Mouse (Mus musculus) bone marrow, adult 2 months (tissue): ENCODE measurements at regions not wholly inside any gene's neighbourhood (a gene's known extent, or its start where the extent isn't known, plus 50 kb on each side); places are given as distances from the start of the nearest gene placed in this dataset.

Source experiments
- CTCF ChIP-seq: fragments of 200-500 bp; IDR thresholded peaks from 2 replicates; pipeline ENCODE4 v1.5.1; 2011; ENCODE audit warnings: low read length, control low read depth; ENCODE audit not compliant: control insufficient read depth, insufficient read depth
- POLR2A ChIP-seq: fragments of 200-500 bp; IDR thresholded peaks from 2 replicates; pipeline ENCODE4 v1.6.1; 2011; ENCODE audit warnings: low read depth, mild to moderate bottlenecking, control low read depth, low read length, borderline replicate concordance; ENCODE audit not compliant: control insufficient read depth

- TF ChIP-seq POLR2A (no peak), CTCF (no peak)
These were observed 428.4 kb upstream of the Intu start for GRCm38 (mm10) chr3:40102698-40103097.
